Mouse (Mus musculus): ENCODE results near the gene Slc6a8. TPM values are rescaled to one million over a fixed set of nuclear protein-coding genes. Genes with fewer than 3 reads are reported as not detected.

Slc6a8 gene
- polyA plus RNA-seq, 1 experiment, result 112 TPM

GRCm38 (mm10) chrX:73716109-73716661, 43.2 kb downstream of the Slc6a8 start, which contains the start of the genes Bcap31 and Abcd1:
Bcap31 (minus strand) TSS chrX:73716175.
Abcd1 (plus strand) TSS chrX:73716597.
- peak within 1 kb of the TSS; percentile 93 for H3K27ac ChIP-seq (ENCODE audit: insufficient read depth, low read depth, low read length)
- peaks cover 22% of the 10 kb centered on the region for H3K4me1 ChIP-seq (ENCODE audit: control insufficient read depth, insufficient read depth, low read length)
- H3K4me3 ChIP-seq (ENCODE audit: insufficient read depth, low read depth, low read length), result peak within 1 kb of the TSS; percentile 96
- WGBS, result 18% methylated on average over 45 of the region's 45 CpGs
- TF ChIP-seq CTCF (IDR thresholded peaks at IDR 0.05; ENCODE audit: insufficient read depth, low read depth, low read length), result no peak
- TF ChIP-seq POLR2A (IDR thresholded peaks at IDR 0.05; ENCODE audit: insufficient read depth, low read depth, low read length), result no peak; the same call in 1 of the 2 replicates

GRCm38 (mm10) chrX:73716709-73717545, 44.0 kb downstream of the Slc6a8 start:
- Histone ChIP-seq H3K27ac (ENCODE audit: insufficient read depth, low read depth, low read length) (peak overlapping the region; percentile 93), H3K4me3 (ENCODE audit: insufficient read depth, low read depth, low read length) (peak overlapping the region; percentile 96), H3K4me1 (ENCODE audit: control insufficient read depth, insufficient read depth, low read length) (peaks cover 22% of the 10 kb centered on the region)
- 28% methylated on average over 30 of the region's 30 CpGs for WGBS
- TF ChIP-seq CTCF (IDR thresholded peaks at IDR 0.05; ENCODE audit: insufficient read depth, low read depth, low read length), result no peak
- no peak for TF ChIP-seq POLR2A (IDR thresholded peaks at IDR 0.05; ENCODE audit: insufficient read depth, low read depth, low read length)

- no peak overlapping the region for H3K27ac ChIP-seq (ENCODE audit: insufficient read depth, low read depth, low read length)
These were observed 44.7 kb downstream of the Slc6a8 start for GRCm38 (mm10) chrX:73717667-73718066.

DNA sequence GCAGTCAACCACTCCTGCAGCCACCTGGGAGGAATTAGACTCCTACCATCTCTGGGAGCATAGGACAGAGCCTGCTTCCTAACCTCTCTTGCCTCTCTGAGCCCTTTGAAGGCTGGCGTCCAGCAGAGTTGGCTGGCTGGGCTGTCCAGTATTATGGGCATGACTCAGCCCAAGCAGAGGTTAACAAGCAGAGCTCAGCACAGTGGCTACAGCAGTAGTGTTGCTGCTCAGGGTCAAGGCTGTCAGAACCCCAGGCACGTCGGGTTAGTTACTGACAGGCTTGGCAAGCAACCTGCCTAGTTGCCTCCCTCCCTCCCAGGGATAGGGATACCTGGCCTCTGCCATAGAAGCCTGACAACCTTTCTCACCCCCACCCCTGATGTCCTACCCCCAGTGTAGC, 45.3 kb downstream of the Slc6a8 start:
- TF ChIP-seq CTCF (IDR thresholded peaks at IDR 0.05; ENCODE audit: insufficient read depth, low read depth, low read length), result no peak
- no peak for TF ChIP-seq POLR2A (IDR thresholded peaks at IDR 0.05; ENCODE audit: insufficient read depth, low read depth, low read length)
- Histone ChIP-seq H3K27ac (ENCODE audit: insufficient read depth, low read depth, low read length) (no peak overlapping the region), H3K4me3 (ENCODE audit: insufficient read depth, low read depth, low read length) (no peak overlapping the region), H3K4me1 (ENCODE audit: control insufficient read depth, insufficient read depth, low read length) (peaks cover 22% of the 10 kb centered on the region)
- WGBS, result 42% methylated on average over 3 of the region's 3 CpGs

More at GRCm38 (mm10) chrX:73717667-73718066, 44.7 kb downstream of the Slc6a8 start:
- TF ChIP-seq CTCF (IDR thresholded peaks at IDR 0.05; ENCODE audit: insufficient read depth, low read depth, low read length) (no peak), POLR2A (IDR thresholded peaks at IDR 0.05; ENCODE audit: insufficient read depth, low read depth, low read length) (no peak)
- Histone ChIP-seq H3K4me1 (ENCODE audit: control insufficient read depth, insufficient read depth, low read length) (peaks cover 22% of the 10 kb centered on the region), H3K4me3 (ENCODE audit: insufficient read depth, low read depth, low read length) (peak overlapping the region; percentile 96)
- 55% methylated on average over 11 of the region's 11 CpGs for WGBS

DNA sequence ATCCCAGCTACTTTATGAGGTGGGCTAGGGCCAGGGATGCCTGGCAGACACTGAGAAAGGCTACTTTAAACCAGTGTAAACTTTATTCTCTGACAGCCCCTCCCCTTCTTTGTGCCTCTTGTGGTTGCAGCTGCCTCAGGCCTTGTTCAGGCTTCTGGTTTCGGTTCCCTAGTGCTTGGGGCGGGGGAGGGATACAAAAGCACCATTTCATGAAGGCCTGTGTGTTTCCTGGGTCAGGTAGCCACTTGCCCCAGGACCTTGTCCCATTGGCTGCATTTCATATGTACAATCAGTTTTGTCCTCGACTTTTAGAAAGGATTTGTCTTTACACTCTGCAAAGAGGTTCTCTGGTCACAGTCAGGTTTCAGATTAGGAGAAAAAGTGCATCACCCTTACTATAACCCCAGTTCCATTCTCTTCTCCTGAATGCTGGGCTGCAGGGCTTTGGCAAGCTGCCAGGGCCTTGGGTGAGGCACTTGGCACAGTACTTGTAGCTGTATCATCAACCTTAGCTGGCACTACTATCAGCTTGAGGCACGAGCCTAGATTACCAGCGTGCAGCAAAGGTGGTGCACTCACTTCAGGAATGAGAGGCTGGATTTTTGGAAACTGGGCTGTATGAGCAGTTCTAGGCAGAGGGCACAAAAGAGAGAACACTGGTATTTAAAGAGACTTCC, 45.9 kb downstream of the Slc6a8 start:
- 29% methylated on average over 5 of the region's 5 CpGs for WGBS
- peaks cover 22% of the 10 kb centered on the region for H3K4me1 ChIP-seq (ENCODE audit: control insufficient read depth, insufficient read depth, low read length)
- no peak overlapping the region for H3K4me3 ChIP-seq (ENCODE audit: insufficient read depth, low read depth, low read length)
- no peak overlapping the region for H3K27ac ChIP-seq (ENCODE audit: insufficient read depth, low read depth, low read length)
- TF ChIP-seq POLR2A (IDR thresholded peaks at IDR 0.05; ENCODE audit: insufficient read depth, low read depth, low read length) (no peak), CTCF (IDR thresholded peaks at IDR 0.05; ENCODE audit: insufficient read depth, low read depth, low read length) (no peak)

- no peak overlapping the region for H3K27ac ChIP-seq (ENCODE audit: insufficient read depth, low read depth, low read length)
- no peaks in the 10 kb centered on the region for H3K4me1 ChIP-seq (ENCODE audit: control insufficient read depth, insufficient read depth, low read length)
- 52% methylated on average over 1 of the region's 1 CpGs for WGBS
- H3K4me3 ChIP-seq (ENCODE audit: insufficient read depth, low read depth, low read length), result no peak overlapping the region
- TF ChIP-seq CTCF (IDR thresholded peaks at IDR 0.05; ENCODE audit: insufficient read depth, low read depth, low read length) (no peak), POLR2A (IDR thresholded peaks at IDR 0.05; ENCODE audit: insufficient read depth, low read depth, low read length) (no peak)
These were observed 58.0 kb downstream of the Slc6a8 start for GRCm38 (mm10) chrX:73730908-73731307.

Other genes with a start within 250 kb of the Slc6a8 start
- not detected in 2 replicates for gene Trex2, start 237.8 kb upstream of the Slc6a8 start, polyA plus RNA-seq (2012; ENCODE audit: insufficient read depth, insufficient read length, low replicate concordance, missing spikeins)
- gene Haus7, start 214.1 kb upstream of the Slc6a8 start, polyA plus RNA-seq (2012; ENCODE audit: insufficient read depth, insufficient read length, low replicate concordance, missing spikeins), result not detected in 2 replicates
- not detected in 2 replicates for gene Bgn, start 189.5 kb upstream of the Slc6a8 start, polyA plus RNA-seq (2012; ENCODE audit: insufficient read depth, insufficient read length, low replicate concordance, missing spikeins)
- gene Atp2b3, start 170.1 kb upstream of the Slc6a8 start, polyA plus RNA-seq (2012; ENCODE audit: insufficient read depth, insufficient read length, low replicate concordance, missing spikeins), result not detected in 2 replicates
- not detected in 2 replicates for gene Dusp9, start 33.7 kb upstream of the Slc6a8 start, polyA plus RNA-seq (2012; ENCODE audit: insufficient read depth, insufficient read length, low replicate concordance, missing spikeins)
- not detected in 2 replicates for gene Pnck, start 13.0 kb upstream of the Slc6a8 start, polyA plus RNA-seq (2012; ENCODE audit: insufficient read depth, insufficient read length, low replicate concordance, missing spikeins)
- 255 TPM in 1 of 2 replicates, not detected in the other for gene Bcap31, start 43.0 kb downstream of the Slc6a8 start, polyA plus RNA-seq (2012; ENCODE audit: insufficient read depth, insufficient read length, low replicate concordance, missing spikeins)
- not detected in 2 replicates for gene Abcd1, start 43.4 kb downstream of the Slc6a8 start, polyA plus RNA-seq (2012; ENCODE audit: insufficient read depth, insufficient read length, low replicate concordance, missing spikeins)
- gene Plxnb3, start 83.9 kb downstream of the Slc6a8 start, polyA plus RNA-seq (2012; ENCODE audit: insufficient read depth, insufficient read length, low replicate concordance, missing spikeins), result not detected in 2 replicates
- gene Srpk3, start 101.3 kb downstream of the Slc6a8 start, polyA plus RNA-seq (2012; ENCODE audit: insufficient read depth, insufficient read length, low replicate concordance, missing spikeins), result not detected in 2 replicates
- not detected in 2 replicates for gene Idh3g, start 113.7 kb downstream of the Slc6a8 start, polyA plus RNA-seq (2012; ENCODE audit: insufficient read depth, insufficient read length, low replicate concordance, missing spikeins)
- not detected in 2 replicates for gene Ssr4, start 113.9 kb downstream of the Slc6a8 start, polyA plus RNA-seq (2012; ENCODE audit: insufficient read depth, insufficient read length, low replicate concordance, missing spikeins)
- 83.9 TPM in 1 of 2 replicates, not detected in the other for gene Pdzd4, start 151.8 kb downstream of the Slc6a8 start, polyA plus RNA-seq (2012; ENCODE audit: insufficient read depth, insufficient read length, low replicate concordance, missing spikeins)
- gene Avpr2, start 219.0 kb downstream of the Slc6a8 start, polyA plus RNA-seq (2012; ENCODE audit: insufficient read depth, insufficient read length, low replicate concordance, missing spikeins), result not detected in 2 replicates
- gene L1cam, start 223.0 kb downstream of the Slc6a8 start, polyA plus RNA-seq (2012; ENCODE audit: insufficient read depth, insufficient read length, low replicate concordance, missing spikeins), result not detected in 2 replicates
- not detected in 2 replicates for gene Arhgap4, start 248.7 kb downstream of the Slc6a8 start, polyA plus RNA-seq (2012; ENCODE audit: insufficient read depth, insufficient read length, low replicate concordance, missing spikeins)
- gene Naa10, start 248.8 kb downstream of the Slc6a8 start, polyA plus RNA-seq (2012; ENCODE audit: insufficient read depth, insufficient read length, low replicate concordance, missing spikeins), result not detected in 2 replicates